Mouse (Mus musculus) olfactory bulb, adult 2 months (tissue): ENCODE results near the gene Fez1. TPM values are rescaled to one million over a fixed set of nuclear protein-coding genes. Genes with fewer than 3 reads are reported as not detected.

Source experiments
- H3K27ac ChIP-seq: fragments of 200-500 bp; 2 replicates; pipeline ENCODE4 v1.5.1; 2012; ENCODE audit warnings: low read depth, low read length; ENCODE audit not compliant: insufficient read depth
- H3K4me1 ChIP-seq: fragments of 200-500 bp; 2 replicates; pipeline ENCODE4 v1.6.1; 2012; ENCODE audit warnings: low read length; ENCODE audit not compliant: control insufficient read depth, insufficient read depth
- H3K4me3 ChIP-seq: fragments of 200-500 bp; 2 replicates; pipeline ENCODE4 v1.5.1; 2012; ENCODE audit warnings: mild to moderate bottlenecking, low read depth, low read length, moderate library complexity; ENCODE audit not compliant: insufficient read depth
- CTCF ChIP-seq: fragments of 200-500 bp; IDR thresholded peaks from 2 replicates; pipeline ENCODE4 v1.5.1; 2012; ENCODE audit warnings: low read depth, mild to moderate bottlenecking, low read length, moderate library complexity; ENCODE audit not compliant: insufficient read depth
- POLR2A ChIP-seq: fragments of 200-500 bp; IDR thresholded peaks from 2 replicates; pipeline ENCODE4 v1.6.1; 2012; ENCODE audit warnings: mild to moderate bottlenecking, low read depth, low read length, moderate library complexity; ENCODE audit not compliant: insufficient read depth
- WGBS: fragments of 180-500 bp; shearing (Covaris S2); methylation state at CpG from one replicate; pipeline ENCODE4 v1.1.7; 2018; 5-methylcytosine and 5-hydroxymethylcytosine counted together
- polyA plus RNA-seq: library from polyadenylated mRNA; stranded (reverse); fragments of >200 nt; gene quantifications from 2 replicates; pipeline ENCODE4 v1.2.4, GENCODE M21; 2012; ENCODE audit warnings: low replicate concordance; ENCODE audit not compliant: missing spikeins, insufficient read depth, insufficient read length

The Fez1 gene
- polyA plus RNA-seq, 1 experiment = not detected

DNA sequence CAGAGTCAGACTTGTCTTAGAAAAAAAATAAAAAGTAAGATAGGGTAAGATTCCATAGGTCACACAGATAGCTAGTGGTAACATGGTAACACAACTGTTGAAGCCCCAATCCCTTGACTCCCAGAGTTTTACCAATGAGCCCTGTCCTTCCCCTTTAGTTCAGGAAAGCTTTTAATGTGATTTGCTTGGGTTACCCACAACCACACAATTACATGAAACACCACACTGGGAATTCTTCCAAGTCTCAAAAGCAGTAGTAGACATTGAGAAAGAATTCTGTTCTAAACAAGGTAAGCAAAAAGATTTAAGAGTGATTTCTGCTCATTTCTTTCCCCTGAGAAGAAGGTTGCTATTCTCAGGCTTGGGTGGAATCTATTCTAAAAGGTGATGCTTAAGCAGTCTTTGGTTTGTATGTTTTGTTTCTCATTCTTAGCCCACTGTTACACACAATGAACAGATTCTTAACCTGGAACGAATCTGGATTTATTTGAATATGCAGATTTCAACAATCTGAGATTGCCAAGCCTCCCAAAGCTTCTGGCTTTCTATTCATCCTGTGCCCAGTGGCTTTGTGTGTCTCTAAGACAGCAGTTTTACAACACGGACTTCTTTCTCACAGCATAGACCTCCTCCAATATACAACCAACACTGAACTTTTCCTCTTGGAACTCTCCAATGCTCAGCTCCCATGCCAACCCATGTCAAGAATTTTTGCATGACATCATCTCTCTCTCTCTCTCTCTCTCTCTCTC, 5.1 kb downstream of the Fez1 start:
- no peak overlapping the region for H3K27ac ChIP-seq

DNA sequence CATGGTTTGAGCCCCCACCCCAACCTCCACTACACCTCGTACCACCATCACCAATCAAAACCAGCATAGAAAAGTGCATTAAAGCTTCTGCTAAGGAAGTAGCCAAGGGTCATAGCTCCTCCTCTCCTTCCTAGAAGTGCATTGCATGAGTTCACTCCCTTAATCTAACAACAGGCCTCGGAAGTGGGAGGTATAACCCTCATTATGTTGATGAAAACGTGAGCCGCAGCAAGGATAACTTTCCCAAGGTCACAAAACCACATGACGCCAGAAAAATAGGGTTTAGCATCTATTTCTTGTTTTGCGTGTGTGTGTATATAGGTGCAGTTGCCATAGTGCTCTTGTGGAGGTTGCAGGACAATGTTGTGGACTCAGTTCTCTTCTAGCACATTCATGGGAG, 9.7 kb downstream of the Fez1 start:
- H3K4me1 ChIP-seq = peaks cover 4% of the 10 kb centered on the region
- 61% methylated on average over 6 of the region's 6 CpGs for WGBS
- TF ChIP-seq POLR2A = no peak
- no peak for TF ChIP-seq CTCF
- no peak overlapping the region for H3K4me3 ChIP-seq
- H3K27ac ChIP-seq = no peak overlapping the region

More for the DNA sequence above, 5.1 kb downstream of the Fez1 start:
- peaks cover 2% of the 10 kb centered on the region; the same call in 1 of the 2 replicates for H3K4me1 ChIP-seq
- 27% methylated on average over 2 of the region's 2 CpGs for WGBS
- H3K4me3 ChIP-seq = no peak overlapping the region
- TF ChIP-seq POLR2A (no peak), CTCF (no peak)

DNA sequence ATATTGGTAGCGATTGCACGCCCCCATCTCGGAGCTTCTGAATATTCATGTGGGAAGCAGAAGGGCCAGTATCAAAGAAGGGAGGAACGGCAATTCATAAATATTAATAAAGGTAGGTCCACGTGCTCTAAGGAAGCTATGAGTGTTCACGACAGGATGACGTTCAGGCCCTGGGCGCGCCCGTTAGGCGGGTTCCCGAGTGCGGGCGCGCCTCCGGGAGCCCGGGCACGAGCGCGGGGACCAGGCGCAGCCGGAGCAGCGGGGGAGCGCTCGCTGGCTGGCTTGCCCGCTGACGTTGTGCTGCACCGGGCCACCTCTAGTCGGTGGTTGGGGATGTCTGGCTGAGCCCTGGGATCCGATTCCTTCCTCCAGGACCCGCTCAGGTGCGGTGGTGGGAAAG, 10.9 kb downstream of the Fez1 start:
- Histone ChIP-seq H3K4me3 (peak overlapping the region; percentile 100), H3K27ac (peak overlapping the region; percentile 100), H3K4me1 (peaks cover 4% of the 10 kb centered on the region)
- TF ChIP-seq CTCF (no peak), POLR2A (peak; percentile 97)
- WGBS = under 1% methylated on average over 32 of the region's 32 CpGs

DNA sequence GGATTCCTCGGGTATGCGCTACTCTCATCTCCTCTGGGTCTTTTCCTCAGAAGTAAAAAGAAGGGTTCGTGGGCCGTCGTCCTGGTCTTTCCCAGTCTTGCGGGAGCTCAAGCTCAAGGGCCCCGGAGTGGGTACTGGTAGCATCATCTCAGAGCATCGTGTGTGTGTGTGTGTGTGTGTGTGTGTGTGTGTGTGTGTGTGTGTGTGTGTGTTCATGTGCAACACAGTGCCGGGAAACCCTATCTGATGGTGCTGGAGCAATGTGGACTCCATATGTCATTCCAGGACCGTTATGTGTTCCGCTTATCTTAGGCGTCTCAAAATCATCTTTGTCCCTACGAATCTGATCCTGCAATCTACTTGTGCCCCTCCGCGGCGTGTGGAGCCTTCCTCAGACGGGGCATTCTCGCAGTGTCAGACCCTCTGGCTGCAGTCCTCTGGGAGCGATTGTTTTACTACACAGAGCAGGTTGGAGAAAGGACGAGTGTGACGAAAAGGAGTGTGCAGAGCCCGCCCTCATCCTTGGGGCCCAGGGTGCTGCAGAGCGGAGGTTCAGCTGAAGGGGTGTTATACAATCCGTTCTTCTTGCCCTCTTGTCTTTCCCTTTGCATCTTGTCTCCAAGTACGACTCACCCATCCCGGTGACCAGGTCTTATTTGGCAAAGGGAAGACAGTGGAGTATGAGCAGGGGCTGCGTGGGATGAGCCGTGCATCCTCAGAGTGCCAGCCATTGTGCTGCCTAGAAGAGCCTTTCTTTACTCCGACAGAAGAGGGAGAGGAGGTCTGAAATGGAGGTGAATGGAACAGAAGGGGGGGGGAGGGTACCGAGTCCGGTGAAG, 11.6 kb downstream of the Fez1 start:
- H3K4me1 ChIP-seq = peaks cover 4% of the 10 kb centered on the region
- under 1% methylated on average over 31 of the region's 31 CpGs for WGBS
- TF ChIP-seq CTCF (no peak), POLR2A (0 out of 2 replicates have a peak, but pooled peaks have one; percentile 40)
- peak overlapping the region; percentile 100 for H3K27ac ChIP-seq
- H3K4me3 ChIP-seq = peak overlapping the region; percentile 100

DNA sequence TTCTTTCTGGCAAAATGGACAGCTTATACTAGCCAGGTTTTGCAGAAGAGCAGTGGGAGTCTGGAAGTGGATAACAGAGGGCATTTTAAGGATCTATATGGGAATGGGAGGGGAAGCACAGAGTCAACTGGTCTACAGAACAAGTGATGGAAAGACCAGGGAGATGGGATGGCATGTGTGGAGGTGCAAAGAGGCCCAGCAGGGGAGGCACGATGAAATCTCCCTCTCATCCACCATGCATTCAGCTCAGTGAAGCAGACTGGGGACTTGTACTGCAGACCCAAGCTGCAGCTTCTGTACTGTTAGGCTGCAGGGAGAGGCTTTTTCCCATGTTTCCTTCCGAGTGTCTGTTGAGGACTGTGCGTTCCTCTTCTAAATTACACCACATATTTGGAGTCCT, 12.2 kb downstream of the Fez1 start:
- 6% methylated on average over 3 of the region's 3 CpGs for WGBS
- Histone ChIP-seq H3K27ac (peak overlapping the region; percentile 100), H3K4me1 (peaks cover 4% of the 10 kb centered on the region), H3K4me3 (peak overlapping the region; percentile 100)
- TF ChIP-seq CTCF = no peak

DNA sequence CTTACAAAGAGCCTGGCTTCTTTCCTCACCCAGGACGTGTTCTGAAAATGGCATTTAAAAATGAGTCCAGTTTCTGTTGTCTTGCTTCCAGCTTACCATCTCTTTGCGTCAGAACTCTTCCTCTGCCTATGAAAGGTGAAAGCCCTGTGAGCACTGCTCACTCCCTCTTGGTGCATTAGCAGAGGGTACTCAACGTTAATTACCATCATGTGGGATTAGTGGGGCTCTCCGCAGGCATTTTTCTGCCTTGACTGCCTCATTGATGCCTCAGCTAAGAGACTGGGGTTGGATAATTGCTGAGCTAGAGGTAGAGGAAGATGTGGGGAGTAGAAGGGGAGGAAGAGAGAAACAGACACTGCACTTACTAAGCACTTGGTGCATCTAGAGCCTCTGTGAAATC, 24.7 kb downstream of the Fez1 start:
- Histone ChIP-seq H3K4me3 (no peak overlapping the region), H3K27ac (no peak overlapping the region), H3K4me1 (peaks cover 12% of the 10 kb centered on the region)
- TF ChIP-seq CTCF (no peak), POLR2A (no peak)
- WGBS = 25% methylated on average over 4 of the region's 4 CpGs

DNA sequence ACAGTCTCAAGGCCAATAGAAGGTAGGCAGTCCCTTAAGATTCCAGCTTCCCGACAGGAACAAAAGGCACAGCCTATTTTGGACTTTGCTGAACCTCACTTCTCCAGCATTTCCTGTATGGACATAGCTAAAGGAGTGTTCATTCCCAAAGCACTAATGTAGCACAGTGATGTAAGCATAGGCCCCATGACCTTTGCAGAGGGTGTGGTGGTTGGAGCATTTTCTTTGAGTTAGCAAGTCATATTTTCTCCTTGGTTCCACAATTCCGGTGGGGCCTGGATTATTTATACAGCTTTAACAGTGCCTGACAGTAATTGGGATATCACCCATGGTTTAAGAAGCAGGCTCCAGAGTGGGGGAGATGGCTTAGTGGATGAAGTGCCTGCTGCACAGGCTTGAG, 27.0 kb downstream of the Fez1 start:
- Histone ChIP-seq H3K4me1 (peaks cover 10% of the 10 kb centered on the region), H3K27ac (no peak overlapping the region), H3K4me3 (no peak overlapping the region)
- WGBS = 41% methylated on average over 2 of the region's 2 CpGs
- no peak for TF ChIP-seq CTCF
- no peak for TF ChIP-seq POLR2A

DNA sequence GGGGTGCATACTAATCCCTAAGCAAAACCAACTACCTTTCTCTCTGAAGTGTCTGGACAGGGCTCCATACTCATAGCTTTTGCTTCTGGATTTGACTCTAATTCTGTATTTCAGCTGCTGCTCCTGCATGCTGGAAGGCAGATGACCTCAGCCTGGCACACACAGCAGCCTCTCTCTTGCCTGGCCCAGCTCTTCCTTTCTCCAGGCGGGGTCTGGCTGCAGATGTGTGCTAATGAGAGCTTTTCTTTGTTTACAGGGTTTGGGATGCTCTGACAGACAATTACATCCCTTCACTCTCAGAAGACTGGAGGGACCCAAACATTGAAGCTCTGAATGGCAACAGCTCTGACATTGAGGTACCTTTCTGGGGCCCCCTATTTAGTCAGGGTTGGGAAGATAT, 28.4 kb downstream of the Fez1 start:
- H3K4me3 ChIP-seq = no peak overlapping the region
- no peak for TF ChIP-seq POLR2A
- TF ChIP-seq CTCF = no peak
- peaks cover 7% of the 10 kb centered on the region; the same call in 1 of the 2 replicates for H3K4me1 ChIP-seq
- 23% methylated on average over 1 of the region's 1 CpGs for WGBS
- peak overlapping the region; percentile 75 for H3K27ac ChIP-seq

DNA sequence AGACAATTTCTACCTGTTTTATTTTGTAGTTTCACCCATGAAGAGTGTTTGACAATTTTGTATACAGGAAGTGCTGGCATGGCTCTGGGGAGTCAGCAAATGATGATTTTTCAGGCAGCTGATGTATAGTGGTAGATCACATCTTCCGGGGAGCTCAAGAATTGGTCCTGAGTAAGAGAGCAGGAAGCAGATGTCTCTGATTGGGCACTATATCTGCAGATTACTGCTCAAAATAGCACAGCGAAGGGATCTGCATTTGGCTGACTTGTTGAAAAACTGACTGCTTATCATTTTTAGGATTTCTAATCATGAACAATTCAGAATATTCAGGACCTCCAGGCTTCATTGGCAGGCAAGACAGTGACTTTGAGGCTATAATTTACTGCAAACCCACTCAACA, 30.5 kb downstream of the Fez1 start:
- 73% methylated on average over 2 of the region's 2 CpGs for WGBS
- TF ChIP-seq POLR2A (no peak), CTCF (no peak)
- H3K4me3 ChIP-seq = no peak overlapping the region
- H3K27ac ChIP-seq = no peak overlapping the region
- peaks cover 7% of the 10 kb centered on the region; the same call in 1 of the 2 replicates for H3K4me1 ChIP-seq
